Mouse (Mus musculus) testis, adult 2 months (tissue): ENCODE measurements at regions not wholly inside any gene's neighbourhood (a gene's known extent, or its start where the extent isn't known, plus 50 kb on each side); places are given as distances from the start of the nearest gene placed in this dataset.

Experiments used
- H3K27ac ChIP-seq: fragments of 200-500 bp; 2 replicates; pipeline ENCODE4 v1.5.1; 2012; ENCODE audit warnings: low read depth, low read length; ENCODE audit not compliant: control insufficient read depth, insufficient read depth
- H3K27me3 ChIP-seq: fragments of 200-500 bp; 2 replicates; pipeline ENCODE4 v1.6.1; 2012; ENCODE audit warnings: mild to moderate bottlenecking, low read length, moderate library complexity; ENCODE audit not compliant: control insufficient read depth, insufficient read depth
- H3K36me3 ChIP-seq: fragments of 200-500 bp; 2 replicates; pipeline ENCODE4 v1.6.1; 2012; ENCODE audit warnings: mild to moderate bottlenecking, low read length; ENCODE audit not compliant: control insufficient read depth, insufficient read depth
- H3K4me1 ChIP-seq: fragments of 200-500 bp; 2 replicates; pipeline ENCODE4 v1.6.1; 2012; ENCODE audit warnings: low read length; ENCODE audit not compliant: control insufficient read depth, insufficient read depth
- H3K4me3 ChIP-seq: fragments of 200-500 bp; 2 replicates; pipeline ENCODE4 v1.5.1; 2012; ENCODE audit warnings: low read depth, mild to moderate bottlenecking, low read length, moderate library complexity, mixed read lengths; ENCODE audit not compliant: control insufficient read depth
- CTCF ChIP-seq: fragments of 200-500 bp; IDR thresholded peaks from 2 replicates; pipeline ENCODE4 v1.5.1; 2012; ENCODE audit warnings: low read depth, mild to moderate bottlenecking, inconsistent platforms, low read length, moderate library complexity; ENCODE audit not compliant: control insufficient read depth, insufficient read depth, insufficient replicate concordance
- POLR2A ChIP-seq: fragments of 200-500 bp; IDR thresholded peaks from 2 replicates; pipeline ENCODE4 v1.6.1; 2012; ENCODE audit warnings: low read depth, mild to moderate bottlenecking, inconsistent platforms, low read length, moderate library complexity; ENCODE audit not compliant: control insufficient read depth

GRCm38 (mm10) chr6:101517584-101517983 lies 139.9 kb upstream of the Pdzrn3 start:
- no peak for TF ChIP-seq POLR2A
- TF ChIP-seq CTCF: no peak
- no peak overlapping the region for H3K4me3 ChIP-seq
- H3K36me3 ChIP-seq: no peaks in the 10 kb centered on the region
- H3K4me1 ChIP-seq: no peaks in the 10 kb centered on the region
- H3K27ac ChIP-seq: no peak overlapping the region
- H3K27me3 ChIP-seq: no peaks in the 10 kb centered on the region

- no peaks in the 10 kb centered on the region for H3K36me3 ChIP-seq
- no peaks in the 10 kb centered on the region for H3K4me1 ChIP-seq
- H3K4me3 ChIP-seq: no peak overlapping the region
- no peak overlapping the region for H3K27ac ChIP-seq
- H3K27me3 ChIP-seq: no peaks in the 10 kb centered on the region
- TF ChIP-seq POLR2A (no peak), CTCF (no peak)
These were observed 136.0 kb upstream of the Pdzrn3 start for GRCm38 (mm10) chr6:101513696-101514095.

GRCm38 (mm10) chr6:101502149-101502548 lies 124.5 kb upstream of the Pdzrn3 start:
- H3K4me1 ChIP-seq: no peaks in the 10 kb centered on the region
- H3K27me3 ChIP-seq: no peaks in the 10 kb centered on the region
- no peaks in the 10 kb centered on the region for H3K36me3 ChIP-seq
- no peak overlapping the region for H3K27ac ChIP-seq
- TF ChIP-seq POLR2A: no peak
- no peak for TF ChIP-seq CTCF
- H3K4me3 ChIP-seq: no peak overlapping the region

GRCm38 (mm10) chr6:101501716-101502115 lies 124.0 kb upstream of the Pdzrn3 start:
- H3K36me3 ChIP-seq: no peaks in the 10 kb centered on the region
- H3K27ac ChIP-seq: no peak overlapping the region
- H3K27me3 ChIP-seq: no peaks in the 10 kb centered on the region
- TF ChIP-seq CTCF (no peak), POLR2A (no peak)
- H3K4me1 ChIP-seq: no peaks in the 10 kb centered on the region
- H3K4me3 ChIP-seq: no peak overlapping the region

- Histone ChIP-seq H3K36me3 (no peaks in the 10 kb centered on the region), H3K4me3 (no peak overlapping the region), H3K27ac (no peak overlapping the region), H3K27me3 (no peaks in the 10 kb centered on the region), H3K4me1 (no peaks in the 10 kb centered on the region)
- TF ChIP-seq CTCF: no peak
- TF ChIP-seq POLR2A: no peak
These were observed 122.5 kb upstream of the Pdzrn3 start for GRCm38 (mm10) chr6:101500202-101500601.

GRCm38 (mm10) chr6:101488466-101488865 lies 110.8 kb upstream of the Pdzrn3 start:
- TF ChIP-seq POLR2A (no peak), CTCF (no peak)
- Histone ChIP-seq H3K4me3 (no peak overlapping the region), H3K27me3 (no peaks in the 10 kb centered on the region), H3K27ac (no peak overlapping the region), H3K4me1 (peaks cover 2% of the 10 kb centered on the region; the same call in 1 of the 2 replicates), H3K36me3 (no peaks in the 10 kb centered on the region)

GRCm38 (mm10) chr6:101484526-101485287 lies 107.0 kb upstream of the Pdzrn3 start:
- Histone ChIP-seq H3K27me3 (no peaks in the 10 kb centered on the region), H3K36me3 (no peaks in the 10 kb centered on the region), H3K27ac (no peak overlapping the region), H3K4me1 (no peaks in the 10 kb centered on the region), H3K4me3 (no peak overlapping the region)
- TF ChIP-seq CTCF: no peak
- no peak for TF ChIP-seq POLR2A

- TF ChIP-seq CTCF (no peak), POLR2A (no peak)
- Histone ChIP-seq H3K4me1 (no peaks in the 10 kb centered on the region), H3K4me3 (no peak overlapping the region), H3K27ac (no peak overlapping the region), H3K36me3 (no peaks in the 10 kb centered on the region), H3K27me3 (no peaks in the 10 kb centered on the region)
These were observed 105.2 kb upstream of the Pdzrn3 start for GRCm38 (mm10) chr6:101482635-101483465.
